Mouse (Mus musculus) B cell, adult 2 months (primary cell): ENCODE measurements around the gene Cd8b1.
"Not testable (repeated sequence)": the region's sequence is repeated elsewhere in the genome, so short reads cannot be mapped to it uniquely, and the experiment has no call there.

Experiments used
- DNase-seq, 2 experiments: peaks; one replicate each; pipeline ENCODE4 v3.0.0; 2022

The Cd8b1 gene

GRCm38 (mm10) chr6:71322491-71322921 is at the start of gene Cd8b1:
TSS of gene Cd8b1 (plus strand) at chr6:71322788.
- DNase-seq: no peak

DNA sequence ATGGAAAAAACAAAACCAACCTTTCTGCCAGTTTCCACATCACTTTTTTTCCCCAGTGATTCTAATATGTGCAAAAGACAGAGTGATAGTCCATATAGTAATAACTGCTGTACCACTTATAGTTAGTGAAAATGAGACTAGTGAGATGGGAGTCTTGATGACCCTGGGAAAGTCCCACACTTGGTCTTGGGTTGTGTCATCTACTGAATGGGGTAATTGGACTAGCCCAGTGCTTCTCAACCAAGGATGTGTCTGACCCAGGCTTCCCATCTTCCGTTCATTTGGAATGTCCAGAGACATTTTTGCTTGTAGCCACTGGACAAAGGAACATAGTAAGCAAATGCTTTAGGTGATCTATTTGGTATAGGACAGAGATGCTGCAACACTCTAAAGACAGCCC is 48.9 kb upstream of the Cd8b1 start:
- DNase-seq: no peak

DNA sequence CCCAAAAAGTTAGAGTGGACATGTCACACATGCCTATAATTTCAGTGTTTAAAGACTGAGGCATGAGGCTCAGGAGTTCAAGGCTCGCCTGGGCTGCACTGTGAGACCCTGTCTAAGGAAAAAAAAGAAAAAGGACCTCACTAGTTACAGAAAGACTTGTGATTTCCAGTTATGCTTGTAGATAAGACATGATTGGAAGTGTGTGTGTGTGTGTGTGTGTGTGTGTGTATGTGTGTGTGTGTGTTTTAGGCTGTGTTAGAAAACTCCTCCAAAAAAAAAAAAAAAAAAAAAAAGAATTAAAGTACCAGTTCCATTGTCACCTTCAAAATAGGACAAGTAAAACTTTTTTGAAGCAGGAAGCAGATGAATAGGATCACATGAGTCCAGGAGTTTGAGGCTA is 48.0 kb upstream of the Cd8b1 start:
- no peak for DNase-seq

DNA sequence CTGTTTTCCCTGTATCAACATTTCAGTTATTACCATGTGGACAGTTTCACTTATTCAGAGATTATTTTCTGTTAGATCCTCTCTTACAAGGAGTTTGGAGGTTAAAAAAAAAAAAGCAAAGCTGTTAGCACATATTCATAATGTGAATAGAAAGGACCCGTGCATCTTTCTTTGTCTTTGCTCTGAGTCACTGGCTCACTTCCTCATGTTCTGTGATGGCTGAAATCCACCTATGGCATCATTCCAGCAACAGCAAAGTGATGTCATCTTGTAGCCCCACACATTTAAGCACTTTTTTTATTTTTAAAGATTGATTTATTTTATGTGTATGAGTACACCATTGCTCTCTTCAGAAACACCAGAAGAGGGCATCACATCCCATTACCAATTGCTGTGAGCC is 43.2 kb upstream of the Cd8b1 start:
- peak; percentile 6 to 11 for DNase-seq

DNA sequence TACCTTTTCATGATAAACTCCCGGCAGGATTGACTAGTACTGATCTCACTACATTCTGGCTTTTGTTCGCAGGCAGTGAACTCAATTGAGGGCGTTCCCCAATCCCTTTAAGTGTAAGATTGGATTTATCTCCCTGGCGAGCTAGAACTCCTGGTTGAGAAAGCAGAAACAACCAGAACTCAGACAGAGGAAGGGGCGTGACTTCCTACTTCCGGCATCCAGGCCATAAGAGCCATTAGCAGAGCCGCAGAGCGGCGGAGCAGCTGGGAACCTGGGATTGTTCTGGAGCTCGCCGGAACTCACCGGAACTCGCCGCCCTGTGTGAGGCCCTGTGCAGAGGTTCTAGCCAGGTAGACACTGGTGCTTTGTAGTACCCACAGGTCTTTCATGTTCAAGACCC is 29.1 kb upstream of the Cd8b1 start:
- no peak for DNase-seq

DNA sequence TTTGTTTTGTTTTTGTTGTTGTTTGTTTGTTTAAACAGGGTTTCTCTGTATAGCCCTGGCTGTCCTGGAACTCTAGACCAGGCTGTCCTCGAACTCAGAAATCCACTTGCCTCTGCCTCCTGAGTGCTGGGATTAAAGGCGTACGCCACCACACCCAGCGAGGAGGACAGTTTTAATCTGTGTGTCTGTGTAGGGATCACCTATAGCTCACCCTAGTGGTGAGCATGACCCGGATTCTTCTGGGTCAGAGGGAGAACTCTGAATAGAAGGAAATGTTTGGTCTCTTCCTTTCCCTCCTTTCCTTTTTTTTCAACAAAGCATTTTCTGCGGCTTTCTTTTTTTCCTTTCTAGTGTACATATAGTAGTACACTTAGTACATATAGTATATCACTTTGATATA is 27.3 kb upstream of the Cd8b1 start:
- DNase-seq: no peak

DNA sequence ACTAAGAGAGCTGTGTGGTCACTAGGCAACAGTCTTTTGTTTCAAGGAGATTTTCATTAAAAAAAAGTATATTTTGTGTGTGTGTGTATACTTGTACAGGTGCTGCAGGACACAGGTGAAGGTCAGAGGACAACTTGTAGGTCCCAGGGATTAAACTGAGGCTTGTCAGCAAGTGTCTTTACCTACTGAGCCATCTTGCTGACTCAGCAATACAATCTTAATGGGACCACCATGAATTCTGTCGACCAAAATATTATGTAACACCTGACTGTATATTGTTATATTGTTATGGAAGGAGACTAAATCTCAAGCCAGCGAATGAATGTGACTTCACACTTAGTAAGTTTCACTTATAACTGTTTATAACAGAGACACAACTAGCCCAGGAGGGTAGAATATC is 24.5 kb upstream of the Cd8b1 start:
- DNase-seq: no peak

DNA sequence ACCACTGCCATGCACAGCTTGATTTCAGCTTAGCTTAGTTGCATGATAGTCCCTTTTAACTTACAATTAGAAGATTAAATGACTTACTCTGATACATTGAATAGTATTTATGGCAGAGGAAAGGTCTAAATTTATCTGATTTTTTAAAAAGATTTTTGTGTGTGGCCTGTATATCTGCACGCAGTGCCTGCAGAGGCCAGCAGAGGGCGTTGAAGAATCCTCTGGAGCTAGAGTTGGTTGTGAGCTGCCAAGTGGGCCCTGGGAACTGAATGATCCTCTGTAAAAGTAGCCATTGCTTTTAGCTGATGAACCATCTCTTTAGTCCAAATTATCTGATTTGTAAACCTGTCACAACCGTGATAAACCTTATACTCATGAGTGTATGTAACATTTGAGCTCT is 23.8 kb upstream of the Cd8b1 start:
- peak; percentile 55 to 57 for DNase-seq

DNA sequence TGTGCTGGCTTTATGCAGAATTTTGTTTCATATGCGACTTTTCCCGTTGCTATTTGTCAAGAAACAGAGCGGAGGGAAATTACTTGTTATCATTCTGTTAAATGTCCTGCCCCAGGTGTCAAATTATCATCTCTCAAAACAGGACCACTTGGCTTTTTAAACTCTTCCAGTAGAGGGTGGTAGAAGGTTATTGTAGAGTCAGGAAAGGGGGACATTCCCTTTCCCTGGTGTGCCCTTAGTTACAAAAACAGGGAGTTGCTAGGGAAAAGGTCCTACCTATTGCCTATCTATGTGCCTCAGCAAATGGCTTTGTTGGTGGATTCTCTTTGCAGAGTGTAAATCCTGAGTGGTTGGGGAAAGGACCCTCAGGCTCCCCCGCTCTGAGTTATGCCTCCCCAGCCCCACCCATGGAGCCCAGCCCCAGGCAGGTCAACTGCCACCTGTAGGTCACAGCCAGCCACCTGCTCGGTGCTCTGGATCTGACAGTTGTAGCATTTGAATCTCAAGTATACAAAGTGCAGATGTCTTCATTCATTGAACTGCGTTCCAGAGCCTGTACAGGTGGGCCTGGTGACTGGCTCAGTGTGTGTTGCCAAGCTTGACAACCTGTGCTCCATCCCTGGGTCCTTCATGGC is 20.4 kb upstream of the Cd8b1 start:
- DNase-seq: no peak

DNA sequence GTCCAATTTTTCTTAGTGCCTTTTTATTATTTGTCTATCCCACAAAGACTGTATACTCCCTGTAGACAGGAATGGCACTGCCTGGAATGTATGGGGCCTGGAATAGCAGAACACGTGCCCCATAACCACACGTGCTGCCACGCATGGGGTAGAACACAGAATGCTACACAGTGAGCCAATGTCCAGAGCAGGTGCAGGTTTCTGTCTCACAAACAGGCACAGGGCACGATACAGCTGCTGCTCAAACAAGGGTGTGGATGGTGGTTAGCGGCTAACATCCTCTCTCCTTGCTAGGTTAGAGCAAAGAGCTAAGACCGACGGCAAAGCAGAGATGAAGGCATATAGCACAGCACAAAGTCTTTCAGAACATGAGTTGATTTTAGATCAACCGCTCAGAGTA is 15.1 kb upstream of the Cd8b1 start:
- DNase-seq: no peak

- no peak for DNase-seq
These were observed 733 bp upstream of the Cd8b1 start, which contains the start of gene Smyd1 for GRCm38 (mm10) chr6:71321826-71322283. TSS of gene Smyd1 (minus strand) at chr6:71322233.

- DNase-seq: no peak
These were observed 2.2 kb downstream of the Cd8b1 start for GRCm38 (mm10) chr6:71324816-71325215.

DNA sequence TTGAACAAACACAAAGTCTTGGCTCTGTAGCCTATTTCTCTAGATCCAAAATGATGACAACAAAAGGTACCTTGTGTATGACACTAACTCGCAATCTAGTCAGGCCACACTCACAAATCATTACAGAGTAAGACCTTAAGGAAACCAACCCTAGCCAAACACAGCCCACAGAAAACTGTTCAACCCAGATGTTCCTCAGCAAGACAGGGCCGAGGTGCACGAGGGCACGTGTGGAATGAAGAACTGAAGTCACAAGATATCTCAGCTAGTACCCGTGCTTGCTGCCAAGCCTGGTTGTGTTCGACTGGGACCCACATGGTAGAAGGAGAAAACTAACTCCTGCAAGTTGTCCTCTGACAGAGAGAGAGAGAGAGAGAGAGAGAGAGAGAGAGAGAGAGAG is 7.3 kb downstream of the Cd8b1 start:
- DNase-seq: no peak

DNA sequence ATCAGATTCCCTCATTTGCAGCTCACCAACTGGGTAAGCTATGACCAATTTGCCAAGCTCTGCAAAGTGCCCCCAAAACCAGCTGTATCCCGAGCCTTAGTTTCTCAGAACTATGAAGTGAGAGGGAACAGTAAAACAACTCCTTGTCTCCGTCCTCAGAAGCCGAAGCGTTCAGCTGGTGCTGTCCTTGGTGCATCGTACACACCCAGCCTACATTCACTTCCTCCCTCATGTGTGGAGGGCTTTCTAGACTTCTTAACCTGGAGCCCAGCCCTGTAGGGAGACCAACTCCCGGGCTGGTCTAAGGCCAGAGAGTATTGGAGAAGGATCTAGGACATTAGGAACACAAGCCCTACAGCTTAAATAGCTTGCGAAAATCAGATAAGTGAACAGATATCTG is 7.9 kb downstream of the Cd8b1 start:
- no peak for DNase-seq

DNA sequence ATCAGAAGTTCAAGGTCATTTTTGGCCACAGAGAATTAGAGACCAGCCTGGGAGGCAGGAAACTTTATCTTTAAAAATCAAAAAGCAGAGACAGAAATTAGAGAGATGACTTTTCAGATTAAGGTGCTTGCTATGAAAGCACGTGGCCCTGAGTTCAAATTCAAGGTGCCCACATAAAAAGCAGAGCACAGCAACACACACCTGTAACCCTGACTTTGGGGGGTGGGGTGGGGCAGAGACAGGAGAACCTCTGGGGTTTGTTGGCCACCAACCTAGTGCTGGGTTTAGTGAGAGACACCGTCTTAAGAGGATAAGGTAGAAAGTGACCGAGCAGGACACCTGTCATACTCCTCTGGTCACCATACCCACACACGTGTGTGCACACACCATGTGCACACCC is 8.9 kb downstream of the Cd8b1 start:
- DNase-seq: not testable (repeated sequence)

DNA sequence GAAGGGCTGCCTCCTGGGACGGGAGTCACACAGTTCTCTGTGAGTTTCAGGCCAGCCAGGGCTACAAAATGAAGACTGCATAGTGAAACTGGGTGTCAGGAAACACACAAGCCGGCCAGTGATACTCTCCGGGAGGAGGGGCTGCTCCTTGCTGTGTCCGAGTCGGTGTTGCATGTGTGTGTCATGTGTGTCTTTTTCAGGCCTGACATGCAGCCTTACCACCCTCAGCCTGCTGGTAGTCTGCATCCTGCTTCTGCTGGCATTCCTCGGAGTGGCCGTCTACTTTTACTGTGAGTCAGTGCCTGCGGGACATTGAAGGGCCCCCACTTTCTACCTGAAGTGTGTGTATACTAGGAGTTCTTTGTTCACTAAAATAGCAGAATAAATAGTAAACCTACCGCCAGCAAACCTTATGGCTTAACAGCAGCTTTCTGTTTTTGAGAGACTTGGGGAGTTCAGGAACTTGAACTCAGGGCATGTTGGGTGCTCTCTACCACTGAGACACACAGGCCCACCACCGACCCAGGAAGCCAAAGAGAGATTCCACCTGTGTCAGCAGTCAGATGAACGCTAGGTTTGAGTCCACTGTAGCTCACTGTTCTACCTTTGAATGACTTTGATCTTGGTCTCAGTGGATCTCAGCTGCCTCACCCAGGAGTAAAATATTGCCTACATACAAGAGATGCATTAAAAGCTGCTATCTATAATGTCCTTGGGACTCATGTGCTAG is 9.8 kb downstream of the Cd8b1 start:
- no peak for DNase-seq

- no peak for DNase-seq
These were observed 10.4 kb downstream of the Cd8b1 start for GRCm38 (mm10) chr6:71333031-71333430.

GRCm38 (mm10) chr6:71333578-71334273 is 11.1 kb downstream of the Cd8b1 start:
- no peak for DNase-seq

DNA sequence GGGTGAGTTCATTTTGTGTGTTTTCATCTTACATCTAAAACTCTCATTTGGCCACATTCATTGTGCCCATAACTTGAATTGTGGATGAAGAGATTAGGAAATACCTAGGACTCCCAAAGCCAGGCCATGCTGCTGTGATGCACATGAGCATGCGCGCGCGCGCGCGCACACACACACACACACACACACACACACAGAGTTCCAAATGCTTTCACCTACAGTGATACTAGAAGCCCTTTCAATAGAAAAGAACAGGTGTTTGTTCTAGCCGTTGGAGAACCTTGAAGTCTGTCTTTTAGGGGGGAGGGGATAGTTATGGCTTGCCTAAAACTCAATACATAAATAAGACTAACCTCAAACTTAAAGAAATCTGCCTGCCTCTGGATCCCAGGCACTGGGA is 15.1 kb downstream of the Cd8b1 start:
- DNase-seq: no peak

DNA sequence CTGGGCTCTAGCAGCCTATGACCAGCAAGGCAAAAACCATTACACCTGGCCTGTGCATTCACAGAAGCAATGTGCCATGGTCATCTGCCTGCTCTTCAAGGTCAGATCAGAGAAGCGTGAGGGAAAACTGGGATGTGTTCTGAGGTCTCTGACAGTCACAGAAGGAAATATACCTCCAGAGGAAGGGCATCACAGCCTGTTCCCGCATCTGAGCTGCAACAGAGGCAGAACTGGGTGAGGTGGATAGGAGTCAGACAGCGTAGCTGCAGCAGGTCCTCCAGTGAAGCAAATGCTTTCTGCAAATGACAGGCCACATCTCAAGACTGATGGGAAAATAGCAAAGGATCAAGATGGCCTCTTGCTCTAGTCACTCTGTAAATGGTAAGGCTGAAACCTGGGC is 16.4 kb downstream of the Cd8b1 start:
- DNase-seq: no peak

GRCm38 (mm10) chr6:71339351-71339750 is 16.8 kb downstream of the Cd8b1 start:
- no peak for DNase-seq

DNA sequence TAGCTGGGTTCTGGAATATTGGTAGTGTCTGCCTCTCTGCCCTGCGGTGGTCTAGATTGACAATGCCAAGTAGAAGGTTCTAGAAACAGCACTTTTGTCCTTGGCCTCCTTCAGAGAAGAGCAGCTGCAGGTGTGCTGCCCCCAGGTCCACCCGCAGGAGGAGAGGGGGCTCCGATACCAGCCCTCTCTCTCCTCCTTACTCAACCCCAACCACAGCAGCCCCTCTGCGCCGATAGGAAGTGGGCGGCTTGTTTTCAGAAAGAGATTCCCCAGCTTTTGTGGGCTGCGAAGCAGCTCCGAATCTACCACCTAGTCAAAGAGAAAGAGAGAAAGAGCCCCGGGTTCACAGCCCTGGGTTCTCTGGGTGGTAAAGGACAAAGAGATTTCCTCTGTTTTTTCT is 18.6 kb downstream of the Cd8b1 start:
- no peak for DNase-seq

- DNase-seq: no peak
These were observed 25.4 kb downstream of the Cd8b1 start for GRCm38 (mm10) chr6:71348006-71348405.

DNA sequence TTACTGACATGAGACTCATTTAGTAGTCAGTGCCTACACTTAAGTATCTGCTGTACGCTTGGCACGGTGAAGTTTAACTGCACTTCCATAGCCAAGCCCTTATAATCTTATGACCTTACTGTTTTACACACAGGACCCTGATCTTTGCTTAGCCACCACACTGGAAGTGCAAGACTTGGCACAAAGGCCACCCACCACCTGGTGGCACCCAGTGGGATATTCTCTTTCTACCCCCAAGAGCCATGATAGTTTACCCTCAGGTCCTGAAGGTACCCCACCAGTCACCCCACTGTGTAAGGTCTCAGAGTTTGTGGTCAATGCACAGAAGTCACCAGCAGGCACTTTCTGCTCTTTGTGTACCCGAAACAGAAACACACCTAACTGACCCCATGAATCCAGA is 28.6 kb downstream of the Cd8b1 start:
- DNase-seq: no peak
